Mouse (Mus musculus): ENCODE measurements around the gene A930033H14Rik.

The A930033H14Rik gene

GRCm38 (mm10) chr10:69237185-69237584 is 24.3 kb upstream of the A930033H14Rik start:
- DNase-seq (ENCODE audit: extremely low spot score, low spot score) = no peak

GRCm38 (mm10) chr10:69225951-69226350 is 13.1 kb upstream of the A930033H14Rik start:
- no peak for DNase-seq (ENCODE audit: extremely low spot score, low spot score)

GRCm38 (mm10) chr10:69225471-69225870 is 12.6 kb upstream of the A930033H14Rik start:
- no peak for DNase-seq (ENCODE audit: extremely low spot score, low spot score)

- DNase-seq (ENCODE audit: extremely low spot score, low spot score) = no peak
Observed at GRCm38 (mm10) chr10:69224276-69224675, 11.4 kb upstream of the A930033H14Rik start.

GRCm38 (mm10) chr10:69223232-69223631 is 10.3 kb upstream of the A930033H14Rik start:
- DNase-seq (ENCODE audit: extremely low spot score, low spot score) = no peak

GRCm38 (mm10) chr10:69221955-69222354 is 9.1 kb upstream of the A930033H14Rik start:
- DNase-seq (ENCODE audit: extremely low spot score, low spot score) = no peak

- DNase-seq (ENCODE audit: extremely low spot score, low spot score) = no peak
Observed at GRCm38 (mm10) chr10:69221148-69221547, 8.2 kb upstream of the A930033H14Rik start.

GRCm38 (mm10) chr10:69220296-69220695 is 7.4 kb upstream of the A930033H14Rik start:
- no peak for DNase-seq (ENCODE audit: extremely low spot score, low spot score)

GRCm38 (mm10) chr10:69219289-69219626 is 6.4 kb upstream of the A930033H14Rik start:
- DNase-seq (ENCODE audit: extremely low spot score, low spot score) = no peak

- DNase-seq (ENCODE audit: extremely low spot score, low spot score) = no peak
Observed at GRCm38 (mm10) chr10:69218458-69219288, 5.8 kb upstream of the A930033H14Rik start.

- no peak for DNase-seq (ENCODE audit: extremely low spot score, low spot score)
Observed at GRCm38 (mm10) chr10:69217127-69217690, 4.3 kb upstream of the A930033H14Rik start.

- DNase-seq (ENCODE audit: extremely low spot score, low spot score) = no peak
Observed at GRCm38 (mm10) chr10:69213986-69214385, 1.1 kb upstream of the A930033H14Rik start.

- no peak for DNase-seq (ENCODE audit: extremely low spot score, low spot score)
Observed at GRCm38 (mm10) chr10:69213451-69213877, 566 bp upstream of the A930033H14Rik start.

- DNase-seq (ENCODE audit: extremely low spot score, low spot score) = peak; percentile 64
Observed at GRCm38 (mm10) chr10:69211976-69212375, 922 bp downstream of the A930033H14Rik start.

- peak; percentile 23 for DNase-seq (ENCODE audit: extremely low spot score, low spot score)
Observed at GRCm38 (mm10) chr10:69211560-69211959, 1.3 kb downstream of the A930033H14Rik start.

- no peak for DNase-seq (ENCODE audit: extremely low spot score, low spot score)
Observed at GRCm38 (mm10) chr10:69210659-69211058, 2.2 kb downstream of the A930033H14Rik start.

GRCm38 (mm10) chr10:69210006-69210405 is 2.9 kb downstream of the A930033H14Rik start:
- DNase-seq (ENCODE audit: extremely low spot score, low spot score) = no peak

GRCm38 (mm10) chr10:69208705-69209104 is 4.2 kb downstream of the A930033H14Rik start:
- no peak for DNase-seq (ENCODE audit: extremely low spot score, low spot score)

- no peak for DNase-seq (ENCODE audit: extremely low spot score, low spot score)
Observed at GRCm38 (mm10) chr10:69207981-69208630, 4.8 kb downstream of the A930033H14Rik start.

GRCm38 (mm10) chr10:69207481-69207880 is 5.4 kb downstream of the A930033H14Rik start:
- no peak for DNase-seq (ENCODE audit: extremely low spot score, low spot score)

GRCm38 (mm10) chr10:69206081-69206480 is 6.8 kb downstream of the A930033H14Rik start:
- DNase-seq (ENCODE audit: extremely low spot score, low spot score) = no peak

- no peak for DNase-seq (ENCODE audit: extremely low spot score, low spot score)
Observed at GRCm38 (mm10) chr10:69204677-69205400, 8.1 kb downstream of the A930033H14Rik start.

Measured in neural tube, embryonic 10.5 days (tissue).